Mouse (Mus musculus): Measurements from ENCODE around the gene A030005K14Rik. TPM values are rescaled to one million over a fixed set of nuclear protein-coding genes. Genes with fewer than 3 reads are reported as not detected.

Gene A030005K14Rik
- polyA plus RNA-seq, 1 experiment from 2014 or later = not detected

DNA sequence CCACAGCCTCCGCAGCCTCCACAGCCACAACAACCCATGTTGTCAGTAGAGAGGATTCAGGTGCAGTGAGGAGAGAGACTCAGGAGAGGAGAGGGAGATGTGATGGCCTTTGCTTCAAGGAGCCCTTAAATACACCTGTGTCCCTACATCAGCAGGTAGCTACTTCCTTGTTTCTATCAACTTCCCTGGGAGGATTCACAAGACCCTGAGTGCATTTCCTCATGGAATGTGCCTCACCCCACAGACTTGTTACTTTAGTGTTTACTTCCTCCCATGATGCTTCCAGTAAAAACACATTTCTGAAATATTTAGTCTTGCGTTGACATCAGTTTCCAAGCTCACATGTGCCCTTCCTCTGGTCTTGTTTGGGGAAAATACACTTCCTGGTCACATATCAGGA lies 16.8 kb downstream of the A030005K14Rik start, which contains the start of gene Krtap28-10:
Gene Krtap28-10 (minus strand): TSS at position 101 of the 400 bp plus-strand sequence.
- H3K9me3 ChIP-seq (ENCODE audit: control insufficient read depth, low read length) = no peaks in the 10 kb centered on the region
- 94% methylated on average over 2 of the region's 2 CpGs for WGBS
- H3K4me2 ChIP-seq (ENCODE audit: low read depth, low read length) = no peak within 1 kb of the TSS
- peaks cover 5% of the 10 kb centered on the region; the same call in 1 of the 2 replicates for H3K4me1 ChIP-seq (ENCODE audit: control insufficient read depth, insufficient read depth, low read length)
- no peak within 1 kb of the TSS for H3K4me3 ChIP-seq (ENCODE audit: low read depth, low read length)
- no peak within 1 kb of the TSS for H3K9ac ChIP-seq (replicated peaks; ENCODE audit: low read depth, low read length)
- no peak within 1 kb of the TSS for H3K27ac ChIP-seq (ENCODE audit: low read depth, low read length)
- no peak for ATAC-seq (ENCODE audit: low read depth)
- H3K27me3 ChIP-seq (ENCODE audit: control insufficient read depth, insufficient read depth, low read length) = no peaks in the 10 kb centered on the region
- H3K36me3 ChIP-seq (ENCODE audit: control insufficient read depth, insufficient read depth, low read length) = no peaks in the 10 kb centered on the region

DNA sequence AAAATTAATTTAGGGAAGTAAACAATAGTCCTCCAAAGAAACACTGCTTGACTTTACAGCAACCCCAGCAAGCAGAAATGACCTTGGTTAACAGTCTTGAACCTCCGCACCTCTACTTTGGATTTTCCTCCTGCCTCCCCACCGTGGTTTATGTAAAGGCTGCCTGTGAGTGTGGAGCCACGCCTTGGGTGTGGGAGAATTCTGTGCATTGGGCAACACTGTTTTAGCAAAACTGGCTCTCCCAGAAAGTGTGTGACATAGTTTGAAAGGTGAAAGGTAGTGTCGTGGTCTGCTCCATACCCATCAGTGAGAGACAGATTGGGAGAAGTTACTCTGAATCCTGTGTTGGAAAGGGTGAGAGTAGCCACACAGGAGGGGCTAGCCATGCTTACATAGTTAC lies 20.1 kb downstream of the A030005K14Rik start:
- ATAC-seq (ENCODE audit: low read depth) = no peak
- Histone ChIP-seq H3K27ac (ENCODE audit: low read depth, low read length) (no peak overlapping the region), H3K4me1 (ENCODE audit: control insufficient read depth, insufficient read depth, low read length) (peaks cover 5% of the 10 kb centered on the region; the same call in 1 of the 2 replicates), H3K9ac (replicated peaks; ENCODE audit: low read depth, low read length) (no peak overlapping the region), H3K4me2 (ENCODE audit: low read depth, low read length) (no peak overlapping the region), H3K4me3 (ENCODE audit: low read depth, low read length) (no peak overlapping the region), H3K9me3 (ENCODE audit: control insufficient read depth, low read length) (no peaks in the 10 kb centered on the region), H3K27me3 (ENCODE audit: control insufficient read depth, insufficient read depth, low read length) (no peaks in the 10 kb centered on the region), H3K36me3 (ENCODE audit: control insufficient read depth, insufficient read depth, low read length) (no peaks in the 10 kb centered on the region)
- 86% methylated on average over 4 of the region's 4 CpGs for WGBS

DNA sequence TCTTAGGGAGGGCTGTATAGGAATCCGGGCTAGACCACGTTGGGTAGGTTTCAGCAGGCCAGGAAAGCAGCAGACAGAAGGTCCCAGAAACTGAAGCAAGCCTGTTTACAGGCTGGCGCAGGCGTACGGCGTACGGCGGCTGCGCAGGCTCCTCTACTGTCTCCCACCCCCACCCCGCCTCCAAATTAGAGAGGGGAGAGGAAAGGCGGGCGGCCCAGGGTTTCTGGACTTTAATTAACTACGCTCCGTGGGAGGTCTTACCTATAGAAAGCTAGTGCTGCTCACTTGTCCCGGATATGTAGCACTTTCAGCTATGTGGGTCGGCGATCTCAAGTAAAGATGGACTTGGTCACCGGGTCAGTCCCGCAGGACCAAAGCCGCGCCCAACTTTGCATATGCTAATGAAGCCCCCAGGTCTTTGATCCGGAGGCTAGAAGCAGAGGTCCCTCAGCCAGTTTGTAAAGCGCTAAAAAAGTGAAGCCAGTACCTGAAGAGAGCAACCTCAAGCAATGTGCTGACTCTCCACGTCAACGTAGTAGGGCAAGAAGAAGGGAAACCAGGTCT lies 21.0 kb downstream of the A030005K14Rik start, which contains the start of gene Slc19a3:
Gene Slc19a3 (minus strand): TSS at position 340 of the 564 bp plus-strand sequence.
- Histone ChIP-seq H3K27ac (ENCODE audit: low read depth, low read length) (no peak within 1 kb of the TSS), H3K36me3 (ENCODE audit: control insufficient read depth, insufficient read depth, low read length) (no peaks in the 10 kb centered on the region), H3K4me2 (ENCODE audit: low read depth, low read length) (peak within 1 kb of the TSS; percentile 76), H3K4me1 (ENCODE audit: control insufficient read depth, insufficient read depth, low read length) (peaks cover 5% of the 10 kb centered on the region; the same call in 1 of the 2 replicates), H3K4me3 (ENCODE audit: low read depth, low read length) (peak within 1 kb of the TSS; percentile 43), H3K9ac (replicated peaks; ENCODE audit: low read depth, low read length) (peak within 1 kb of the TSS; percentile 45), H3K27me3 (ENCODE audit: control insufficient read depth, insufficient read depth, low read length) (no peaks in the 10 kb centered on the region), H3K9me3 (ENCODE audit: control insufficient read depth, low read length) (no peaks in the 10 kb centered on the region)
- WGBS = under 1% methylated on average over 25 of the region's 25 CpGs
- peak; percentile 95 for ATAC-seq (ENCODE audit: low read depth)

DNA sequence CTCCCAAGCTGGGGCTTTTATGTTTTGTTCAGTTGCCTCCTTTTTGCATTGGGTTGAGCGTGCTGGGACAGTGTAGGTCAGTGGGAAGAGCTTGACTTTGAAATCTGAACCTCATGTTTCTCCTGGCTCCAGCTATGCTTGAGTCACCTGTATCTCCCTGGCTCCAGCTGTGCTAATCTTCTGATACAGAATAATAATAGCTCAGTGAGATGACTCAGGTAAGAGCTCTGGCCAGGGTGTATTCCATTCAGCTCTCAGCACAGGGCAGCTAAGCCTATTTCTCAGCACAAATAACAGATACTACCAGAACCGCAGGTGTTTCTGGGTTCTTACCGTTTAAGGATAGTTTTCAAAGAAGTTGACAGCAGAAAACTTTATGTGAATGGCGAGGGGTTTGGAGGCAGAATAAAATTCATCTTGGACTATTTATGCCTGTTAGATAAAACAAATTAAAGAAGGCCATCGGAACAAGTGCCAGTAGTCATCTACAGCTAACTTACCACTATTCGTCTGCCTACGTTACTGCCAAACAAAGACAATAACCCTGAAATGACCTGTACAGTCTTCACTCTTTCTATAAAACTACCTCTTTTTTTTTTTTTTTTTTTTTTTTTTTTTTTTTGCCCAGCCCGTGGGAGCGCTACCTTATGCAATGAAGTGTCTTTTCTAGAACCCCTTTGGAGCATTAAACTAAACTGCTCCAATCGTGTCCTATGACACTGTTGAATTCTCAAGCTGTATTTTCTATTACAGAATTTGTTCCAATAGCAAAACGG lies 22.1 kb downstream of the A030005K14Rik start:
- Histone ChIP-seq H3K9ac (replicated peaks; ENCODE audit: low read depth, low read length) (no peak overlapping the region), H3K36me3 (ENCODE audit: control insufficient read depth, insufficient read depth, low read length) (no peaks in the 10 kb centered on the region), H3K4me1 (ENCODE audit: control insufficient read depth, insufficient read depth, low read length) (peaks cover 5% of the 10 kb centered on the region; the same call in 1 of the 2 replicates), H3K4me3 (ENCODE audit: low read depth, low read length) (no peak overlapping the region), H3K9me3 (ENCODE audit: control insufficient read depth, low read length) (no peaks in the 10 kb centered on the region), H3K4me2 (ENCODE audit: low read depth, low read length) (no peak overlapping the region), H3K27ac (ENCODE audit: low read depth, low read length) (no peak overlapping the region), H3K27me3 (ENCODE audit: control insufficient read depth, insufficient read depth, low read length) (no peaks in the 10 kb centered on the region)
- no peak for ATAC-seq (ENCODE audit: low read depth)
- WGBS = 76% methylated on average over 11 of the region's 11 CpGs

DNA sequence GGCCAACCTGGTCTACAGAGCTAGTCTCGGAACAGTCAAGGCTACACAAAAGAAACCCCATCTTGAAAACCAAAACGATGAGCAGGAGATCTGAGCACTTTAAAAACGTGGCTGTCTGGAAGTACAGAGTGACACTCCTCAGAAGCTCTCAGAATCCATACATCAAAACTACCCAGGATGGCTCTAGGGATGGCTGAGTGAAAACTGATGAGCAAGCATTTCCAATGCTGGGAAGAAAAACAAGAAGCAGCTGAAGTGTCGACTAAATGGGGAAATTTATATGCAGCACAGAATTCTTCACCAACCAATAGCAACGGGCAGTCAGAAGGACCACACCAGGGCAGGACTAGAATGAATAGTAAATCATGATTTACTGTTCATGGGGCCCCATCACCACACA lies 24.7 kb downstream of the A030005K14Rik start:
- no peak for ATAC-seq (ENCODE audit: low read depth)
- Histone ChIP-seq H3K9ac (replicated peaks; ENCODE audit: low read depth, low read length) (no peak overlapping the region), H3K4me1 (ENCODE audit: control insufficient read depth, insufficient read depth, low read length) (peaks cover 5% of the 10 kb centered on the region; the same call in 1 of the 2 replicates), H3K27me3 (ENCODE audit: control insufficient read depth, insufficient read depth, low read length) (no peaks in the 10 kb centered on the region), H3K4me2 (ENCODE audit: low read depth, low read length) (no peak overlapping the region), H3K27ac (ENCODE audit: low read depth, low read length) (no peak overlapping the region), H3K9me3 (ENCODE audit: control insufficient read depth, low read length) (no peaks in the 10 kb centered on the region), H3K4me3 (ENCODE audit: low read depth, low read length) (no peak overlapping the region), H3K36me3 (ENCODE audit: control insufficient read depth, insufficient read depth, low read length) (no peaks in the 10 kb centered on the region)
- 52% methylated on average over 5 of the region's 5 CpGs for WGBS

DNA sequence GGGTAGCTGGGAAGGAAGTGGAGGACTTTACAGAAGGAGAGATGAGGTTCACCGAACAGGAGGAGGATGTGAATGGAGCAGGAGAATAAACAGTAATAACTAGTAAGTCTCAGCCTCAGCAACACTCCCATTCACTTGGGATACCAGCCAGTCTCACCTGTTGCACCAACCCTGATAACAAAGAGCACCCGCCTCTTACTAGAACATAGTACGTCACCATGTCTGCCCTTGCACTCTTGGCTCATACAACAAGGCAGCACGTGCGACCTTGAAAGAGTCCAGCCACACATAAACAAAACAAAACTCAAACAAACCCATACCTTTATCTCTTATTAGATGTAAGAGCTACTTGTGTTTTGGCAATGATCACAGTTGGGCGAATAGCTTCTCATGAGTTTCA lies 26.7 kb downstream of the A030005K14Rik start:
- ATAC-seq (ENCODE audit: low read depth) = no peak
- H3K9ac ChIP-seq (replicated peaks; ENCODE audit: low read depth, low read length) = no peak overlapping the region

DNA sequence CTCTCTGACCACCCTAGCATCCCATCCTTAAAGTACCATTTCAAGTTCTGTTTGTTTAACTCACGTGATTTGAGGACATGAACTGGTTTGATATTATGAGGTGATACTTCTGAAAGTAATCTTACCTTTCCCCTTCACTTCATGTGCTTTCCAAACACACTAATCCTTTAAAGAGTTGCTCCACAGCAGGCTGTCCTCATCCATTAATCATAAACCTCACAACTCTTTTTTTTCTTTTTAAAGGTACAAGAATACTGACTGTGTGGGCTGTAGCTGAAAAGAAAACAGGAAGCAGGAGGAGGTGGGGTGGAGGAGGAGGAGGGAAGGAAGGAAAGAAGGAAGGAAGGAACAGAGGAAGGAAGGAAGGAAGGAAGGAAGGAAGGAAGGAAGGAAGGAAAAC lies 27.2 kb downstream of the A030005K14Rik start:
- Histone ChIP-seq H3K4me3 (ENCODE audit: low read depth, low read length) (no peak overlapping the region), H3K4me1 (ENCODE audit: control insufficient read depth, insufficient read depth, low read length) (no peaks in the 10 kb centered on the region), H3K9ac (replicated peaks; ENCODE audit: low read depth, low read length) (no peak overlapping the region), H3K4me2 (ENCODE audit: low read depth, low read length) (no peak overlapping the region), H3K9me3 (ENCODE audit: control insufficient read depth, low read length) (no peaks in the 10 kb centered on the region), H3K27me3 (ENCODE audit: control insufficient read depth, insufficient read depth, low read length) (no peaks in the 10 kb centered on the region), H3K27ac (ENCODE audit: low read depth, low read length) (no peak overlapping the region), H3K36me3 (ENCODE audit: control insufficient read depth, insufficient read depth, low read length) (no peaks in the 10 kb centered on the region)
- ATAC-seq (ENCODE audit: low read depth) = no peak
- 61% methylated on average over 1 of the region's 1 CpGs for WGBS

More for the DNA sequence above, 26.7 kb downstream of the A030005K14Rik start:
- H3K9me3 ChIP-seq (ENCODE audit: control insufficient read depth, low read length) = no peaks in the 10 kb centered on the region
- H3K4me1 ChIP-seq (ENCODE audit: control insufficient read depth, insufficient read depth, low read length) = 0 out of 2 replicates have a peak, but pooled peaks cover under 1% of the 10 kb centered on the region
- H3K4me3 ChIP-seq (ENCODE audit: low read depth, low read length) = no peak overlapping the region
- no peak overlapping the region for H3K4me2 ChIP-seq (ENCODE audit: low read depth, low read length)
- H3K36me3 ChIP-seq (ENCODE audit: control insufficient read depth, insufficient read depth, low read length) = no peaks in the 10 kb centered on the region
- no peaks in the 10 kb centered on the region for H3K27me3 ChIP-seq (ENCODE audit: control insufficient read depth, insufficient read depth, low read length)
- 89% methylated on average over 6 of the region's 6 CpGs for WGBS
- no peak overlapping the region for H3K27ac ChIP-seq (ENCODE audit: low read depth, low read length)

DNA sequence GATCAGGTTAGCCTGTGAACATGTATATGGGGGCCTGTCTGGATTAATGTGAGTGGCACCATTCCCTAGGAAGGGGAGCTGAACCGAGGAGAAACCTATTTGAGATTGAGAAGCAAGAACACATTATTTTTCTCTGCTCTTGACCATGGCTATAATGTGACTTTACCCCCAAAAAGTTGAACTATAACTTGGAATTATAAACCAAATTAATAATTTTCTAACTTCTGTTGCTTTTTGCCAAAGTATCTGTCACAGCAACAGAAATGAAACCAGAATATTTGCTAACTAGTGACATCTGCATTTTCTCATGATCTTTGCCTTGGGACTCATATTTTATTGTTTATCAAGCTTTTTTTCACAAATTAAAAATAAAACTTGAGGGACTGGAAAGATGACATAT lies 42.6 kb downstream of the A030005K14Rik start:
- Histone ChIP-seq H3K4me2 (ENCODE audit: low read depth, low read length) (no peak overlapping the region), H3K4me1 (ENCODE audit: control insufficient read depth, insufficient read depth, low read length) (no peaks in the 10 kb centered on the region), H3K9ac (replicated peaks; ENCODE audit: low read depth, low read length) (no peak overlapping the region), H3K4me3 (ENCODE audit: low read depth, low read length) (no peak overlapping the region), H3K27ac (ENCODE audit: low read depth, low read length) (no peak overlapping the region), H3K9me3 (ENCODE audit: control insufficient read depth, low read length) (no peaks in the 10 kb centered on the region), H3K27me3 (ENCODE audit: control insufficient read depth, insufficient read depth, low read length) (no peaks in the 10 kb centered on the region), H3K36me3 (ENCODE audit: control insufficient read depth, insufficient read depth, low read length) (no peaks in the 10 kb centered on the region)
- WGBS = 77% methylated on average over 1 of the region's 1 CpGs
- no peak for ATAC-seq (ENCODE audit: low read depth)

DNA sequence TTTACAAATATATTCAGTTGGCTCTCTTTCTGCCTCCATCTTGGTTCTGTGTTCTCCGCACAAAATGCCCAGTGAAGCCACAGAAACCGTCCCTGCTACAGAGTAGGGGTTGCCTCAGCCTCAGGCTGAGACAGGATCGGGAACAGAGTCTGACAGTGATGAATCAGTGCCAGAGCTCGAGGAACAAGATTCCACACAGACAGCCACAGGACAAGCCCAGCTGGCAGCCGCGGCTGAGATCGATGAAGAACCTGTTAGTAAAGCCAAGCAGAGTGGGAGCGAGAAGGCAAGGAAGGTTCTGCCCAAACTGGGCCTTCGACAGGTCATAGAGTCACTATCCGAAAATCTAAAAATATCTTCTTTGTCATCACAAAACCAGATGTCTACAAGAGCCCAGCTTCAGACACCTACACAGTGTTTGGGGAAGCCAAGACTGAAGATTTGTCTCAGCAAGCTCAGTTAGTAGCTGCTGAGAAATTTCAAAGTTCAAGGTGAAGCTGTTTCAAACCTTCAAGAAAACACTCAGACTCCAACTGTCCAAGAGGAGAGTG lies 43.8 kb downstream of the A030005K14Rik start:
- no peak for ATAC-seq (ENCODE audit: low read depth)
- no peak overlapping the region for H3K27ac ChIP-seq (ENCODE audit: low read depth, low read length)
- 89% methylated on average over 10 of the region's 10 CpGs for WGBS

More for the DNA sequence above, 43.8 kb downstream of the A030005K14Rik start:
- Histone ChIP-seq H3K36me3 (ENCODE audit: control insufficient read depth, insufficient read depth, low read length) (no peaks in the 10 kb centered on the region), H3K9ac (replicated peaks; ENCODE audit: low read depth, low read length) (no peak overlapping the region), H3K27me3 (ENCODE audit: control insufficient read depth, insufficient read depth, low read length) (no peaks in the 10 kb centered on the region), H3K4me3 (ENCODE audit: low read depth, low read length) (no peak overlapping the region), H3K9me3 (ENCODE audit: control insufficient read depth, low read length) (no peaks in the 10 kb centered on the region), H3K4me2 (ENCODE audit: low read depth, low read length) (no peak overlapping the region), H3K4me1 (ENCODE audit: control insufficient read depth, insufficient read depth, low read length) (no peaks in the 10 kb centered on the region)
